ENCODE assay signal across 27 mouse cellular contexts in the genomic region with DNA sequence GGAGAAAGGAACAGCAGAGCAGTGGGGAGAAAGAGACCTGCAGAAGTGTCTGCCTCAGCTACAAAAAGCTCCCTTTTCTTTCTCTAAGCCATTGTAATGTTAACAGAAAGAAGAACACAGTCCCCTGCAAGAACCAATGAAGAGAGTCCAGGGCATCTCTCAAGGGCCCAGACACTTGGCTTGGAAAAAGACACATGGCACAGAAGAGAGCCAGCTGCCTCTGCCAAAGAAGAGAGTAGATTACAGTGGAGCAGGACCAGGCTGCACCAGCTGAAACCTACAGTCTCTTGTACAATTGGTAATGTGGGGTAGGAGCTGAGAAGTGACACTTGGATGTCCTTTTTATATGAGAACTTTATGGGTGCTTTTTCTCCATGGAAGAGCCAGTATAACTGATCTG.
DNase-seq lines count a peak whose midpoint lies in the region; ATAC-seq and TF ChIP-seq lines count a peak whose summit lies in the region.
"Had no signal": no experiment of that assay in that cellular context is flagged by ENCODE, and none has a peak within 500 bp of the region (broad histone marks: within the 10 kb centered on the region; RNA-seq: fewer than 3 reads in every experiment).

No protein-coding gene starts in this region.

- H3K9me3 ChIP-seq in lung, postnatal 0 days (ENCODE audit: low read length), result no peaks in the 10 kb centered on the region
- no peaks in the 10 kb centered on the region for H3K9me3 ChIP-seq in liver, embryonic 12.5 days (replicated peaks)
- H3K9me3 ChIP-seq: embryonic facial prominence, embryonic 12.5 days; heart, embryonic 13.5 days; intestine, embryonic 15.5 days; limb, embryonic 10.5 days; limb, embryonic 15.5 days; midbrain, embryonic 12.5 days; neural tube, embryonic 12.5 days had no signal

- no peak for TF ChIP-seq CTCF in lung, postnatal 0 days (IDR thresholded peaks at IDR 0.05)

- H3K36me3 ChIP-seq in lung, postnatal 0 days (ENCODE audit: insufficient read depth, low read length), result no peaks in the 10 kb centered on the region
- no peaks in the 10 kb centered on the region for H3K36me3 ChIP-seq in liver, embryonic 12.5 days
- H3K36me3 ChIP-seq: embryonic facial prominence, embryonic 12.5 days; heart, embryonic 13.5 days; intestine, embryonic 15.5 days; limb, embryonic 10.5 days; limb, embryonic 15.5 days; midbrain, embryonic 12.5 days; neural tube, embryonic 12.5 days had no signal

- DNase-seq in cerebellum, postnatal 14 days, result peak; percentile 20 to 28
- DNase-seq in cerebellum, adult 9-11 months, result no peak
- DNase-seq in heart, postnatal 10 days, result peak; percentile 24 to 30
- DNase-seq in heart, postnatal 25 days (ENCODE audit: low spot score), result no peak
- DNase-seq in lung, postnatal 0 days (ENCODE audit: low spot score), result no peak
- DNase-seq in lung, postnatal 14 days, result no peak
- DNase-seq: adrenal gland, postnatal 25 days; cerebellum, adult 2 months; embryo, embryonic 11 days; kidney, adult 8-10 months; thymus, adult 2 months; thymus, postnatal 36 days had no signal

- H3K4me1 ChIP-seq in lung, postnatal 0 days (ENCODE audit: insufficient read depth, low read depth, low read length), result peaks cover 6% of the 10 kb centered on the region; the same call in 1 of the 2 replicates
- no peaks in the 10 kb centered on the region for H3K4me1 ChIP-seq in liver, embryonic 12.5 days
- H3K4me1 ChIP-seq: embryonic facial prominence, embryonic 12.5 days; heart, embryonic 13.5 days; intestine, embryonic 15.5 days; limb, embryonic 10.5 days; midbrain, embryonic 12.5 days; neural tube, embryonic 12.5 days had no signal

- ATAC-seq in lung, postnatal 0 days, result peak; percentile 20
- ATAC-seq in liver, embryonic 12.5 days, result no peak
- ATAC-seq: forebrain, embryonic 14.5 days; hindbrain, embryonic 16.5 days; intestine, embryonic 15.5 days; Patski had no signal

- H3K27ac ChIP-seq in lung, postnatal 0 days (ENCODE audit: low read length), result no peak overlapping the region
- H3K27ac ChIP-seq in liver, embryonic 12.5 days, result no peak overlapping the region
- H3K27ac ChIP-seq: embryonic facial prominence, embryonic 12.5 days; heart, adult 2 months; heart, embryonic 13.5 days; intestine, embryonic 15.5 days; kidney, postnatal 0 days; limb, embryonic 10.5 days; limb, embryonic 15.5 days; liver, embryonic 14.5 days; midbrain, embryonic 12.5 days; neural tube, embryonic 12.5 days had no signal

- no peak overlapping the region for H3K4me3 ChIP-seq in lung, postnatal 0 days (ENCODE audit: low read depth, low read length)
- no peak overlapping the region for H3K4me3 ChIP-seq in liver, embryonic 12.5 days
- H3K4me3 ChIP-seq: embryonic facial prominence, embryonic 12.5 days; heart, adult 2 months; heart, embryonic 13.5 days; intestine, embryonic 15.5 days; limb, embryonic 10.5 days; limb, embryonic 15.5 days; midbrain, embryonic 12.5 days; myocyte; neural tube, embryonic 12.5 days had no signal

- no peaks in the 10 kb centered on the region for H3K27me3 ChIP-seq in lung, postnatal 0 days (replicated peaks; ENCODE audit: insufficient read depth, low read length)
- no peaks in the 10 kb centered on the region for H3K27me3 ChIP-seq in liver, embryonic 12.5 days (replicated peaks)
- H3K27me3 ChIP-seq: embryonic facial prominence, embryonic 12.5 days; heart, embryonic 13.5 days; intestine, embryonic 15.5 days; limb, embryonic 15.5 days; midbrain, embryonic 12.5 days; neural tube, embryonic 12.5 days; Patski had no signal

- no peak overlapping the region for H3K4me2 ChIP-seq in lung, postnatal 0 days (replicated peaks; ENCODE audit: low read depth, low read length)
- no peak overlapping the region for H3K4me2 ChIP-seq in liver, embryonic 12.5 days
- H3K4me2 ChIP-seq: embryonic facial prominence, embryonic 12.5 days; heart, embryonic 13.5 days; intestine, embryonic 15.5 days; limb, embryonic 15.5 days; midbrain, embryonic 12.5 days; neural tube, embryonic 12.5 days had no signal

- H3K9ac ChIP-seq in lung, postnatal 0 days (replicated peaks; ENCODE audit: low read depth), result no peak overlapping the region
- no peak overlapping the region for H3K9ac ChIP-seq in liver, embryonic 12.5 days
- H3K9ac ChIP-seq: embryonic facial prominence, embryonic 12.5 days; heart, embryonic 13.5 days; intestine, embryonic 15.5 days; limb, embryonic 15.5 days; liver, embryonic 14.5 days; midbrain, embryonic 12.5 days; neural tube, embryonic 12.5 days had no signal

- intact Hi-C loops in heart, postnatal 10 days (cut with DNase I), result no loop called here
- intact Hi-C loops in heart, postnatal 25 days (cut with DNase I), result no loop called here

- no peak for TF ChIP-seq EP300 in lung, postnatal 0 days (IDR thresholded peaks at IDR 0.05)

Comparison
In these comparisons a context has a peak if more than half of its experiments do, and no peak if none do; other contexts are left out.
1. DNase-seq: peak in cerebellum, postnatal 14 days (2 of 2) and heart, postnatal 10 days (2 of 2); none in cerebellum, adult 9-11 months (single experiment), heart, postnatal 25 days (single experiment), lung, postnatal 0 days (single experiment) and lung, postnatal 14 days (single experiment).